Mouse (Mus musculus) CH12F3 (cell line): ENCODE results near the gene Hsf5.

Experiments used
- in situ Hi-C: fragments of 300-500 bp; cut with MboI; formaldehyde crosslinking; loops from 2 replicates; pipeline ENCODE4 v1.14.3; 2020; ENCODE audit warnings: low sequenced_read_pairs

Hsf5 gene

DNA sequence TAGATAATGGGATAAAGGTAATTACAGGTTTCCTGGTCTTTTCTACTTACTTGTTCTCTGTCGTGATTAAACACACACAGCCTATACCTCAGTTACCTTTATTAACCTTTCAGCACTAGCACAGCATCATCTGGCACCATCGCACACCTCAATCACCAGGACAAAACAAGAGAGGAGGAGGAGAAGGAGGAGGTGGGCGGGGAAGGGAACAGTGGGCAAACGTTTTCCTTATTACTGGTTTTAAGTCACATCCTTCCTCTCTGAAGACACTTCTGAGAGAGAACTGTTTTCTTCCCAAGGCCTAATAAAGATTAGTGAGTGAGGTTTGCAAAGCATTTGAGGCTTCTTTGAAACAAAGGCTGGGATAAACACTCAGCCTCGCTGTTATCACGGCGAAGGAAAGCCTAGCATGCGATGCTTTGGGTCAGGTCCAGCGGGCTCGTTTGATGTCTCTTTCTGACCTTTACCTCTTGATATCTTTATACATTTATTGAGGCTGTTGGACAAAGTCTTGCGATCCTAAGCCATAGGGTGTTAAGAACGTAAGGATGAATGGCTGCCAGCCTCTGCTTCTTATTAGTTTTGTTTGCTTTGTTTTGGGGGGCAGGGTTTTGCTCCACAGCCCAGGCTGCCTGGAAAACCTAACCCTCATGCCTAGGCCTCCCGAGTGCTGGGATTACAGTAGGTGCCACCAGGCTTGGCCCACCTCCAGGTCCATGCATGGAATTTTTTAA is 66.0 kb downstream of the Hsf5 start:
- in situ Hi-C loops = no loop called here

DNA sequence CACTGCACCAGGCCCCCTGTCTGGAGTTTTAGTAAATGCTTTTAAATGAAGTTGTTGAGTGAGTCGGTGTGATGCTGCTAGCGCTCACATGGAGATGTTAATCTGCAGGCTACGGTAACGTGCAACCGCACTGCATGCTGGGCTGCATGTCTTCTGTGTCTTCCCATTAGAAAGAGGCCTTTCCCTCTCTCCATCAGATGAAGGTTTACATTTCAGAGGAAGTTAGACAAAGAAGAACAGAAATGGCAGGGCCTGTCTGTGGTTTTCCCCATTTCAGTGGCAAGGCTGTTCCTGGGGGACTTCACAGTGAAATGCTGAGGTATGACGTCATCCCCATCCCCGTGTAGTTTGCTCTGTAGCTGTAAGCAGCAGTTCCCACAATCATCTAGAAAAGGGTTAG is 69.4 kb downstream of the Hsf5 start:
- in situ Hi-C loops = no loop called here

DNA sequence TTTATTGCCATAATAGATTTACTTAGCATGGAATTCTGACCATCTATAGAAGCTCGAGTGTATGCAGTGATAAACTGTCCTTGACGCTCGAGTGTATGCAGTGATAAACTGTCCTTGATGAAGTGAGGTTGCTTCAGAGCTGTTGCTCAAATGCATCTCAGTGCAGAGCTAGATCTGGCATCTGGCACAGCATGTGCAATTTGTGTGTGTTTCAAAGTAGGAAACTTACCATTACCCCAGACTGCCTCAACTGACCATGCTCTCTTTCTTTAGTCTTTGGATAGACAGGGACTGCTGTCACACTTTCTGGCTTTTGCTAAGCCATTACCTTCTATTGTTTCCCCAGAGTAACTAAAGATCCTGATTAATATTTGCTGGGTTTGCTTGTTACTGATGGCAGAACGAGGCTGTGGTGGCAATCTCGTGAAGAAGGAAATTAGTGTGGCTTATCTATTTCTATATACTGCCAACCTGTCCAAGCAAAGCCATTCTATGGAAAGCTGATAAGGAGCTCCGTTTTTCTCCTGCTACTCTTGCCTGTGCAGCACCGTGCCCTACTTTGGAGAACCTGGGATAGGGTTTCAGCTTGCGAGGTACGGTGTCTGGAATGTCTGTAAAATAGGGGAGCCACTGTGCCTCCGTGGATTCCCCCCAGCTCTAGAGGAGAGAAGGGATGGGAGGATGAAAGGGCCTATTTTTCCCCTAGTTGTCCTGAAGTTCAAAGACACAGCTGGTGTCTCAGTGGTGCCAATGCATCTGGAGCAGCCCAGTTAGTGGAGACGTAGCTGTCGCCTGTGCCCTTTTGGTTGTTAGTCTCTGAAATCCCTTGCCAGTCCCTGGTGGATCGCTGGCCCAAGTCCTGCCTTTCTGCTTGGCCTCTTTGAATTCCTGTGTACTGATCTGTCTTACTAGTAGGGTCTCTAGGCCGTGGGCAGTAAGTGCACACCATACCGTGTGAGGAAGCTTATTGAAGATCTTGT is 70.6 kb downstream of the Hsf5 start:
- in situ Hi-C loops = no loop called here

DNA sequence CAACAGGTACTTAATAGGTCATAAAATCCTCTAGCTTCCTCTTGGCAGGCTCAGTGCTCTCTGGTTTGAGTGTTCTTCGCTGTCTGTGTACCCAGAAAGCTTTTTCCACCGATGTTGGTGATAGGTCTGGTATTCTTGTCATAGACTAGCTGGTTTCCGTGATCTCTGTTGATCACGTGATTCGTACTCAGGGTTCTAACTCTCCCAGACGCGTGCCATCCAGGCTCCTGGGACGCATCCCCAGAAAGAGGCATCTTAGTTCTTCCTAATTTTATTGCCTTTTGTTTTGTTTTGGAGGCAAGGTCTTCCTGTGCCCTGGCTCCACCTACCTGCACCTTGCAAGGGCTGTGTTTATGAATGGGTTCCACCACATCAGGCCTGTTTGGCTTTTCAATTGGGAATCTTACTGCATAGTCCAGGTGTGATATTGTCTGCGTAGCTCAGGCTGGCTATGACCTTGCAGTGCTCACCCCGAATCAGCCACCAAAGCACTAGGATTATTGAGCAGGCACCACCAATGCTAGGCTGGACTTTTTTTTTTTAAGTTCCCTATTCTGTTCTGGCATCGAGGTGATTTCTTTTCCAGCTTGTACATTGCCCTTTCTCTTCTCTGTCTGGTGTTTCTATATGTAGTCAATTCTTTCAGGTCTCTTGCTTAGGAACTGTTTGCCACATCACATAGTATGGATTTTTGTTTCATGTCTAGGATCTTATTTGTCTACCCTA is 71.7 kb downstream of the Hsf5 start:
- in situ Hi-C loops = no loop called here

DNA sequence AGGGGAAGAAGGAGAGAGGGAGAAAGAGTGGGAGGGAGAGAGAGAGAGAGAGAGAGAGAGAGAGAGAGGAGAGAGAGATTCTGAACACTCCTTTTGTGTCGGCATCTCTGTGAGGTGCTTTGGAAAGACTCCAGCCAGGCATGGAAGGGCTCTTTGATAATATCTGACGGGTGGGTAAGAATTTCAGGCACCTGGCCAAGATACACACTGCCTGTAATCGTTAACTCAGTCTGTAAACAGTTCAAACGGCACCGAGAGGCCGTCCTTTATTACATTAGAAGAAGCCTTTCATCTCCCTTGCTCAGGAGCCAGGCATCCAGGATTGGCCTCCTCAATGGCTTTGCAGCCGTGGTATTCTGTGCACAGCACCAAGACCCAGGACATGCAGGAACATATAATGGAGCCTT is 72.4 kb downstream of the Hsf5 start:
- in situ Hi-C loops = no loop called here

DNA sequence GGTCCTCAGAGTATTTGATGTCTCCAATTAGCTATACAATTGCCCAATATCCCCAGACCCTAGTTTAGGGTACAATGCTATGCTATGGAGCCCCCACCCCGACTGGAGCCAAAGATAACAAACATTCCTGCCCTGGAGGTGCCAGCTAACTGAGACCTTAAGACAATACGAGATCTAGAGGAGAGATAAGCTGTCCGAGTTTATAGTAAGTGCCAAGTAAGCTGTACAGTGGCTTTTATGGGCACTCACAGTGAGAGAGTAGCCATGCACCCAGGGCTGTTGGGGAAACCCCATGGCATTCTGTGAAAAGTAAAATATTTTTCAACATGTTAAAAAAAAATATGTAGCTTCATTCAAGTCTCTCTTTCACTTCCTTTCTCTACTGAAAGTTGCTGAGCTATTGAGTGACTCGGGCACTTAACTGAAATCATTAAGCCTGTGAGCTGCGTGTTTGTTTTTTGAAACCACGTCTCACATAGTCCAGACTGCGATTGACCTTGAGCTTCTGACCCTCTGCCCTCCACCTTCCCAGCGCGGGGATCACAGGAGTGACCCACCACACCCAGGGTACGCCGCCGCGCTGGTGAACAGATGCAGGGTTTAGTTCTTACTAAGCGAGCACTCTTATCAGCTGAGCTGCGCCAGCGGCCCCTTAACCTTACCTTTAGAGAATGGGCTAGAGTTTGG is 73.2 kb downstream of the Hsf5 start:
- in situ Hi-C loops = no loop called here

DNA sequence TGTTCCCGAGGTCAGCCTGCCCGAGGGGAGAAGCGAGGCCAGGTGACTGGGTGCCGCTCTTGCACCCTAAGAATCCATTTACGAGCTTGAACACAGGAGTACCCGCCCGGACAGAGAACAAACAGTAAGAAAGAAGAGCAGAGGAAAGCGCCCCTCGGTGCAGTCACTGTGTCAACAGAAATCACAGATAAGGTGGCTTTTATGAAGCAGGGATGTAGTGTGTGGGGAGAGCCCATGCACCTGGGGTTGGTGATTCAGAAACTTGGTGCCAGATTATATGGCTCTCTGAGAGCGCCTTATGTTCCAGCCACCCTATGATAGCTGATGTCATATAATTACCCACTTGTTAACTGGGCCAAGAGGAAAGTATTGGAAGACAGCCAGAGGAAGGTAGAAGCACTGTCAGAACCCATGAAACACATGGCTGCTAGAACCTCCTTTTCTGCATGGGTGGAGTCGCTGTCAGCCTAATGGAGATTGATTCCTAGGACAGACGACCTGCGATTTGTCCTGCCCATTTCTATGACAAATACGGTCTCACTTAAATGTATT is 80.2 kb downstream of the Hsf5 start:
- in situ Hi-C loops = no loop called here

DNA sequence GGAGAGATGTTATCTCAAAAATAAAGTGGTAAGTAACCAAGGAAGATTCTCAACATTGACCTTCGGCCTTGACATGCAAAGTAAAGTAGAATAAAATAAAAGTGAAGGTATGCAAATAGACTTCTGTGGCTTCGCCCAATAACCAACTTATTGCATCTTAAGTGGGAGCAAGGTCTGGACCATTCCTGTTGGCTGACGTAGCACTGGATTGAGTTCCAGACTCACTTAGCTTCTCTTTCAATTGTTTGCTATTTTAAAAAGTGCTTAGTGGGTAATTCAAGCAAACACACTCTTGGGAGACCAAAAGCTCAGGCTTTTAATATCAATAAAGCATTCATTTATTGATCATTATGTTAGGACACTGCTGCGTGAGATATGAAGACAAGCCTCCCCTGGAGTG is 81.2 kb downstream of the Hsf5 start:
- in situ Hi-C loops = no loop called here

DNA sequence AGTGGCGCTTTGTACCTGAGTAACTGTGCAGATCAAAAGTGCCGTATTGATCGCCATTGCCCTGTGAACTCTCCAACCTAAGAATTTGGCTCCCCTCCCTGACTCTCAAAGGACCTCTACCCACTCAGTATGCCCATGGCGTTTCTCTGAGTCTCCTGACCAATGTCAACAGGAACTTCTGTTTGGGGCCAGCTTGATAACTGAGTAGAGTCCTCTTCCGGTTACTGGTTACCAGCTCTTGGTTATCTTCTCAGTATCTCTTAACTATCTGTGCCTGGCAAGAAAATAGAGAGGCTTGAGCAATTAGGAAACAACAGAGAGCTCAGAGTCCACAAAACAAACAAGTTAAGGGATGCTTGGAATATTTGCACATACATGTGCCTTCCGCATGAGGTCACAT is 84.1 kb downstream of the Hsf5 start:
- in situ Hi-C loops = no loop called here

DNA sequence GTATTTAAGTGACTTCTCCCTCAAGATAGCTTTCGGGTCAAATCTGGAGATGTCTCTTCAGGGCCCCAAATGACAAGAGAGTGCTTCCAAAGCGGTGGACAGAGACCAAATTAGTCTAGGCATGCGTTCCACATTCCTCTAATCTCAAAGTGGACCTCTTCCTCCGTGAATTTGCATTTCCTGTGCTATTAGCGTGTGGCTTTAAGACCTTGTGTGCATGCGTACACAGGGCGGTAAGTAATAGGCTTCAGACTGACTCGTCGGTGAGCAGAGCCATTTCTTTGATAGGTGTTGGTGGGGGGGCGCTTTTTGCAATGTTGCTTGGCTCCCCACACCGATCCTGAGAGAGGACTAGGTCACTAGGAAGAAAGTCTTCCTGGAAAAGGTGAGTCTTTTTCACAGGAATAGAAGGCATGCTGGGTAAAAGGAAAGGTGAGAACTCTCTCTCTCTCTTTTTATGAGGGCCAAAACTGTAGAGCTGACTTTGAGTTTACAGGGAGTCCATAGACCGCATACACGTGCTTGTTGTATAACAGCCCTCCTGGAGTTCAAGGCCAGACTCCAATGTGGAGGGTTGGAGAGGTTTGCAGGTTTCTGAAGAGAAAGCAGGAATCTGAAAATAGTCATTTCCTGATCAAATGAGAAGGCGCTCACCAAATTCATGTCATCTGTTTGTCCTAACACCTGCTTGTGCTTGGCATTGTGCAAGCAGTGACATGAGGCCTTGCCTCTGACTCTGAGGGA is 85.1 kb downstream of the Hsf5 start:
- in situ Hi-C loops = no loop called here

DNA sequence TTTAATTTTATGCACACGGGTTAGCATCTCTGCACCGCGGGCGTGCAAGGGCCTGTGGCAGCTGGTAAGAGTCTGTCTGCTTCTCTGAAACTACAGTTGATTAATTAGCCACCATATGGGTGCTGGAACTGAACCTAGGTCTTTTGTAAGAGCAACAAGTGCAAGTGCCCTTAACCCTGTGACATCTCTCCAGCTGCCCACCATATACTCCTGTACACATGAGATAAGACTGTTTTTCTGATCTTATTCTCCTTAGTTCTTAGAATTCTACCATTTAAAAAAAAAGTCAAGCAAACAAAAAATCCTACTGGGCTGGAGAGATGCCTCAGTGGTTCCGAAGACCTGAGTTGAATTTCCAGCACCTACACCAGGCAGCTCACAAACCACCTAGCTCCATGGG is 86.7 kb downstream of the Hsf5 start:
- in situ Hi-C loops = no loop called here

DNA sequence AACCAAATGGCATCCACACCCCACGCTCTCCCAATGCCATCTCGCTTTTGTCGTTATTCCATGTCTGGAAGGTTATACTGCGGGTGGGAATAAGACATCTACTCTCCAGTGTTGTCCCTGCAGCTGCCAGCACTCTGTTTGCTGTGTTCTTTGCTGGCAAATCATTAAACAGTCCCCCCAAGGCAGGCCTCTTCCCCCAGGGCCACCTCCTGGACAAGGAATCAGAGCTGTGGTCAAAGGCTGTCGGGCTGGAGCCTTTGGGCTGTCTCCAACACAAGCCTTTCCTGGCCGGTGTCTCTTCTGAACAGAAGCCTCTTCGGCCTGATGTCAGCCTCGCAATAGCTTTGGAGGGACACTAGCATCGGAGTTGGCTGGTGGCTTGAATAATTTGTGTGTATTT is 87.3 kb downstream of the Hsf5 start:
- in situ Hi-C loops = no loop called here

DNA sequence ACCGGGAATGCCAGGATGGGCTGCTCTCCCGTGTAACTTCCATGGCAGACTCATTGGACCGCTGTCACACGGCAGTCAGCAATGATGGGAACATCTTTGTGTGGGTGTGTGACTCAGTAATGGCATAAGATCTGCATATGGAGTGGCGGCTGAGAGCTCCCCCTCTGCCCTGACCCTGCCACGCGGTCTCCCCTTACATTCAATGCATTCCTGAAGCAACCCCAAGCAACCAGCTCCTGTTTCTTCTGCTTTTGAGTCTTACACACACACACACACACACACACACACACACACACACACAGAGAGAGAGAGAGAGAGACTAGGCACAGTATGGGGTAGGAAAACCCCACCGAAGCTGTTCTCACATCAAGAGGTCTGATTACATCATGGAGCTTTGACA is 90.6 kb downstream of the Hsf5 start:
- in situ Hi-C loops = no loop called here

DNA sequence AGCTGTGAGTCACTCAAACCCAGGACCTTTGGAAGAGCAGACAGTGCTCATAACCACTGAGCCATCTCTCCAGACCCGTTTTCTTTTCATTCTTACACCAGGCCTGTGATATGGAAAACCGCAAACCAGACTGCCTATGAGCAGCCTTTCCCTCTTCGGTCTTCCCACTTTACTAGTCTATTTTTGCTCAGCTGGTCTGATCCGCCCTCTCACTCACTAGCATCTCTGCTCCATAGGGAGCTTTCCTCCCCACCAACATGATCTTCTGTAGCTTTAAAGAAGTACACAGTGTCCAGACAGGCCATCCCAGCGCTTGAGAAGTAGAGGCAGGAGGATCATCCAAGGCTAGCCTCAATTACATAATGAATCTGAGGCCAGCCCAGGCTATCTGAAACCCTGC is 92.0 kb downstream of the Hsf5 start:
- in situ Hi-C loops = no loop called here
